Mouse (Mus musculus) macrophage (primary cell): ENCODE measurements around the gene Mc1r. TPM values are rescaled to one million over a fixed set of nuclear protein-coding genes. Genes with fewer than 3 reads are reported as not detected.
"Not testable (repeated sequence)": the region's sequence is repeated elsewhere in the genome, so short reads cannot be mapped to it uniquely, and the experiment has no call there.

Experiments used
- H3K27ac ChIP-seq: fragments of 350-480 bp; formaldehyde crosslinking; 2 replicates; pipeline ENCODE4 v1.9.0; 2021
- H3K36me3 ChIP-seq: fragments of 350-480 bp; formaldehyde crosslinking; 2 replicates; pipeline ENCODE4 v1.9.0; 2021; ENCODE audit errors: inconsistent target
- H3K4me3 ChIP-seq: fragments of 350-480 bp; formaldehyde crosslinking; 2 replicates; pipeline ENCODE4 v1.9.0; 2021; ENCODE audit errors: inconsistent target
- H3K79me2 ChIP-seq: fragments of 350-480 bp; formaldehyde crosslinking; 2 replicates; pipeline ENCODE4 v1.9.0; 2021; ENCODE audit errors: inconsistent target
- WGBS: methylation state at CpG from one replicate; pipeline ENCODE4 v1.1.7; 2026; ENCODE audit warnings: inconsistent platforms; ENCODE audit not compliant: missing documents; 5-methylcytosine and 5-hydroxymethylcytosine counted together
- polyA plus RNA-seq: library from polyadenylated mRNA; stranded (reverse); fragments of 250-400 nt; gene quantifications from 3 replicates; pipeline ENCODE4 v1.2.4, GENCODE M21; 2018; ENCODE audit warnings: inconsistent platforms

Mc1r gene
- polyA plus RNA-seq, 1 experiment from 2014 or later, result not detected

GRCm38 (mm10) chr8:123419711-123420110, 12.8 kb downstream of the Mc1r start:
- WGBS, result 56% methylated on average over 3 of the region's 4 CpGs

GRCm38 (mm10) chr8:123420525-123421281, 13.8 kb downstream of the Mc1r start:
- no peak overlapping the region for H3K27ac ChIP-seq
- no peaks in the 10 kb centered on the region for H3K79me2 ChIP-seq
- H3K36me3 ChIP-seq, result no peaks in the 10 kb centered on the region
- no peak overlapping the region for H3K4me3 ChIP-seq
- 91% methylated on average over 34 of the region's 34 CpGs for WGBS

More at GRCm38 (mm10) chr8:123419711-123420110, 12.8 kb downstream of the Mc1r start:
- no peak overlapping the region for H3K27ac ChIP-seq
- H3K36me3 ChIP-seq, result no peaks in the 10 kb centered on the region
- H3K4me3 ChIP-seq, result no peak overlapping the region
- H3K79me2 ChIP-seq, result no peaks in the 10 kb centered on the region

GRCm38 (mm10) chr8:123421325-123421724, 14.4 kb downstream of the Mc1r start:
- H3K79me2 ChIP-seq, result no peaks in the 10 kb centered on the region
- H3K4me3 ChIP-seq, result no peak overlapping the region
- no peak overlapping the region for H3K27ac ChIP-seq
- H3K36me3 ChIP-seq, result no peaks in the 10 kb centered on the region
- 98% methylated on average over 18 of the region's 19 CpGs for WGBS

GRCm38 (mm10) chr8:123422056-123422780, 15.3 kb downstream of the Mc1r start:
- 27% methylated on average over 16 of the region's 17 CpGs for whole genome bisulfite sequencing
- Histone ChIP-seq H3K27ac (no peak overlapping the region), H3K4me3 (no peak overlapping the region), H3K36me3 (no peaks in the 10 kb centered on the region), H3K79me2 (no peaks in the 10 kb centered on the region)

GRCm38 (mm10) chr8:123422781-123423159, 15.9 kb downstream of the Mc1r start:
- H3K36me3 ChIP-seq, result no peaks in the 10 kb centered on the region
- H3K27ac ChIP-seq, result no peak overlapping the region
- WGBS, result 69% methylated on average over 2 of the region's 3 CpGs
- H3K4me3 ChIP-seq, result no peak overlapping the region
- H3K79me2 ChIP-seq, result no peaks in the 10 kb centered on the region

- no peak within 1 kb of the TSS for H3K4me3 ChIP-seq
- no peak within 1 kb of the TSS for H3K27ac ChIP-seq
- no peaks in the 10 kb centered on the region for H3K36me3 ChIP-seq
- H3K79me2 ChIP-seq, result no peaks in the 10 kb centered on the region
- 95% methylated on average over 7 of the region's 7 CpGs for WGBS
These were observed 16.5 kb downstream of the Mc1r start, which contains the start of gene Def8 for GRCm38 (mm10) chr8:123423441-123423840. Def8 (plus strand) TSS chr8:123423527.

- 96% methylated on average over 27 of the region's 27 CpGs for WGBS
- Histone ChIP-seq H3K36me3 (no peaks in the 10 kb centered on the region), H3K27ac (no peak overlapping the region), H3K4me3 (no peak overlapping the region), H3K79me2 (no peaks in the 10 kb centered on the region)
These were observed 19.9 kb downstream of the Mc1r start for GRCm38 (mm10) chr8:123426511-123427509.

- Histone ChIP-seq H3K4me3 (no peak overlapping the region), H3K36me3 (no peaks in the 10 kb centered on the region), H3K27ac (no peak overlapping the region), H3K79me2 (no peaks in the 10 kb centered on the region)
- 94% methylated on average over 21 of the region's 24 CpGs for WGBS
These were observed 20.9 kb downstream of the Mc1r start for GRCm38 (mm10) chr8:123427639-123428275.

- Histone ChIP-seq H3K36me3 (no peaks in the 10 kb centered on the region), H3K27ac (no peak overlapping the region), H3K4me3 (no peak overlapping the region), H3K79me2 (no peaks in the 10 kb centered on the region)
- WGBS, result 94% methylated on average over 24 of the region's 29 CpGs
These were observed 21.5 kb downstream of the Mc1r start for GRCm38 (mm10) chr8:123428343-123428893.

- no peak overlapping the region for H3K4me3 ChIP-seq
- 97% methylated on average over 23 of the region's 23 CpGs for WGBS
- H3K79me2 ChIP-seq, result no peaks in the 10 kb centered on the region
- H3K27ac ChIP-seq, result no peak overlapping the region
- H3K36me3 ChIP-seq, result no peaks in the 10 kb centered on the region
These were observed 22.2 kb downstream of the Mc1r start for GRCm38 (mm10) chr8:123428939-123429721.

- H3K4me3 ChIP-seq, H3K36me3 ChIP-seq, H3K27ac ChIP-seq, H3K79me2 ChIP-seq: not testable (repeated sequence)
- 98% methylated on average over 11 of the region's 15 CpGs for WGBS
These were observed 22.8 kb downstream of the Mc1r start for GRCm38 (mm10) chr8:123429722-123430013.

GRCm38 (mm10) chr8:123430936-123431335, 24.0 kb downstream of the Mc1r start:
- not testable (repeated sequence) for H3K79me2 ChIP-seq, H3K36me3 ChIP-seq
- 90% methylated on average over 6 of the region's 8 CpGs for WGBS

GRCm38 (mm10) chr8:123431616-123432365, 24.9 kb downstream of the Mc1r start:
- H3K79me2 ChIP-seq, result no peaks in the 10 kb centered on the region
- no peak overlapping the region for H3K4me3 ChIP-seq
- no peak overlapping the region for H3K27ac ChIP-seq
- H3K36me3 ChIP-seq, result no peaks in the 10 kb centered on the region
- 94% methylated on average over 22 of the region's 25 CpGs for WGBS

More at GRCm38 (mm10) chr8:123430936-123431335, 24.0 kb downstream of the Mc1r start:
- H3K27ac ChIP-seq, H3K4me3 ChIP-seq: not testable (repeated sequence)
